Mouse (Mus musculus): ENCODE data around the gene Snapc5.
"Not testable (repeated sequence)": the region's sequence is repeated elsewhere in the genome, so short reads cannot be mapped to it uniquely, and the experiment has no call there.

DNA sequence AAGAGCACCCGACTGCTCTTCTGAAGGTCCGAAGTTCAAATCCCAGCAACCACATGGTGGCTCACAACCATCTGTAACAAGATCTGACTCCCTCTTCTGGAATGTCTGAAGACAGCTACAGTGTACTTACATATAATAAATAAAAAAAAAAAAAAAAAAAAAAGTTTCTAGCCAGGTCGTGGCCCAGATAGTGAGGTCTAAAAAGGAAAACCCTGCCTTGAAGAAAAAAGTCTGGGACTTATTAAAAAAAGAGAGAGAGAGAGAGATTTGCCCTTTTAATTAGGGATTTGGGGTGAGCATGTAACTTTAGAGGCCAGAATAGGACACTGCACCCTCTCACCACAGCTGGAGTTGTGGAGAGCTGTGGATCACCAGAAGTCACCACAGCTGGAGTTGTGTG is 9.1 kb upstream of the Snapc5 start:
- not testable (repeated sequence) for TF ChIP-seq CTCF (conservative IDR thresholded peaks at IDR 0.05 in 1 of 2, IDR thresholded peaks at IDR 0.05 in 1 of 2; ENCODE audit: low read depth in 2 of 2, low read length in 2 of 2); ETS1 (conservative IDR thresholded peaks at IDR 0.05; ENCODE audit: low read depth, low read length); CHD2 (IDR thresholded peaks at IDR 0.05; ENCODE audit: low read length); POLR2A (IDR thresholded peaks at IDR 0.05; ENCODE audit: low read depth, low read length); UBTF (IDR thresholded peaks at IDR 0.05; ENCODE audit: low read depth, low read length)
